Mouse (Mus musculus) megakaryocyte, embryonic 14.5 days (primary cell): Measurements from ENCODE around the gene Thpo.

ENCODE experiments used
- FLI1 ChIP-seq: IDR thresholded peaks from 2 replicates; pipeline ENCODE4 v1.6.1; 2012; ENCODE audit warnings: low read length, inconsistent platforms, mixed read lengths
- GATA1 ChIP-seq: IDR thresholded peaks from 3 replicates; pipeline ENCODE4 v1.6.1; 2012; ENCODE audit warnings: mixed read lengths, low read length, inconsistent platforms, borderline replicate concordance

DNA sequence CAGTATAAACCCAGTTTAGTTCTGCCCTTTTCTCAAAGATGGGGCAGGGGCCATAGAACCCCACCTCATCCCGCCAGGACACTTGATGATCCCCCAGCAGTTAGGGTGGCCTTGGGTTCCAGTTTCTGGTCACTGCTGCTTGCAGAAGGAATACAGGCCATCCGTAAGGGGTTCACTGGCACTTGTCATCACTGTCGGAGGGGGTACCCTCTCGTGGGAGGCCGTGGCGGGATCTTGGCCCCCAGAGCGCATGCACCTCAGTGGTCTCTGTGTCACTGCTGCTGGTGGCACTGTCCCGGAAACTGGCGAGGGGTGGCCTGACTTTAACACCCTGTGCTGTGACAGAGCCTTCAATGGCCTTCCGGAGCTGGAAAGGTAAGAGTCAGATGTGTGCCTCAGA, 31.2 kb downstream of the Thpo start:
- no peak for TF ChIP-seq GATA1
- TF ChIP-seq FLI1, result no peak
